Mouse (Mus musculus) layer of hippocampus, adult 8-10 months (tissue): ENCODE measurements around the gene Atl1. TPM values are rescaled to one million over a fixed set of nuclear protein-coding genes. Genes with fewer than 3 reads are reported as not detected.

ENCODE experiments used
- DNase-seq, 2 experiments: peaks; one replicate each; pipeline ENCODE4 v3.0.0; 2022; ENCODE audit warnings: low spot score in 2 of 2
- total RNA-seq, 4 experiments: library from RNA; stranded (reverse); gene quantifications; 2 replicates each; pipeline ENCODE4 v1.2.4; 2022

Atl1 gene
- total RNA-seq, 4 experiments from 2014 or later, result 177 to 196 (median 191) TPM

GRCm38 (mm10) chr12:69937731-69938130, 45.3 kb downstream of the Atl1 start:
- DNase-seq, result no peak

DNA sequence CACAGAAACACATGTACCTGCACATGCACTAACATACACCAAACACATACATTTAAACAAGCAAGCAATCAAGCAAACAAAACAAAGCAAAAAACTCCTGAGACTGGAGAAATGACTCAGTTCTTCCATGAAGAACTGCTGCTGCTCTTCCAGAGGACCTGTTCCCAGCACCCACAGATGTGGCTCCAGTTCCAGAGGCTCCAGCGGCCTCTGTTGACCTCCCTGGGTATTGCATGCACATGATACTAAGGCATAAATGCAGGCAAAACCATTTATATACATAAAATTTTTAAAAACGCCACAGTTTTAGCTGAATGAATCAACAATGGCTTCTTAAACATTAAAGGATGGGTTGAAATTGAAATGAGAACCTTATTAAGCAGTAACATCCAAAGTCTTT, 46.9 kb downstream of the Atl1 start:
- no peak for DNase-seq

DNA sequence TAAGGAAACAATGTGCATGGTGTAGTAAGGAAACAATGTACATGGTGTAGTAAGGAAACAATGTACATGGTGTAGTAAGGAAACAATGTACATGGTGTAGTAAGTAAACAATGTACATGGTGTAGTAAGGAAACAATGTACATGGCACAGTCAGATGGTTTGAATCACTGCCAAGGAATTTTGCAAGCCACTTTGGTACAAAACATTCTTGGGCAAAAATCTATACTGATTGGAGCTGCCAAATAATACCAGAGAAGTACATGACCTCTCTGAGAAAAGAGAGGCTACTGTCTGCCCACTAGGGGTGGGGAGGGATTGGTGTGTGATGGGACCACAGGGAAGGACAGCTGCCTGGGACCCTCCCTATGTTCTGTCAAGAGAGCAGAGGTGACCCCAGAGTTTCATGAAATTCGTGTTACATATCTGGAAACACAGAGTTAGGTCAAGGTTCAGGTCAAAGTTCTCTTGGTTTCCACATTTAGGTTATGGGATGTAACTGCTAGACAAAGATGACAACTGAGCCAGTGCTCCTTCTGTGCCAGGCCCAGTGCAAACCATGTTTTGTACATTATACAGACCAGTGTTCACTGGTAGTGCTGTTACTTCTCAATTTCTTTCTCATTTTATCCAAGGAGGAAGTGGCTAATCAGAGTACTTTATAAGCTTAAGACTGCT, 49.4 kb downstream of the Atl1 start:
- DNase-seq, result no peak

GRCm38 (mm10) chr12:69945861-69946260, 53.4 kb downstream of the Atl1 start:
- DNase-seq, result no peak

DNA sequence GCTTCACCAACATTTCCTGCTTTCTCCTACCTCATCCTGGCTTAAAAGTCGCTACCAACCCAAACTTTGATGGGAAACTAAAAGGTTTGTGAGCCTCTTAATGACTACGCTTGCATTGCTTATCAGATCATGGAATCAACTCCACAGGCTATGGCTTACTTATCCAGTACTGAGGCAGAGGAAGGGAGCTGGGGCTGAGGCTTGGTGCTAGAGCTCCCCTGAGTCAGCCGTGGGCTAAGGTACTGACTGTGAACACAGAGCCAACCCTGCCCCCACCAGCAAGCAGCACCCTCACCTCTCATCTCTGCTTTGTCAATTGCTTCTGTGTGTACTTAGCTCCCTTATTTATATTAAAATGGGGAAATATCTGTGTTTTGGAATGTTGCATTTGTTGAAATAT, 55.1 kb downstream of the Atl1 start:
- DNase-seq, result no peak

GRCm38 (mm10) chr12:69957378-69957777, 65.0 kb downstream of the Atl1 start:
- no peak for DNase-seq

DNA sequence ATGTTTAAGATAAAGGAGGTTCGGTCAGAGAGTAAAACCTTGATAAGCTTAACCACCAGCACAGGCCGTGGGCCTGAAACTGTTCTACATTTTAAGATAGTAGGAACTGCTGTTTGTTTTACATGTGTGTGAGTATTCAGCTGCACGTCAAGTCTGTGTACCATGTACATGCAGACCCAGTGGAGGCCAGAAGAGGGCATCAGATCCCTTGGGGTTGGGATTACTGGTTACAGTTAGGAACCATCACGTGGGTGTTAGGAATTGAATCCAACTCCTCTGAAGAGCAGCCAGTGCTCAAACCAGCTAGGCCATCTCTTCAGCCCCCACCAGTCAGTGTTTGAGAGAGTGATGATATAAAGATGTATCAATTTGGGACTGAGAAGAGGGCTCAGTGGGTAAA, 70.1 kb downstream of the Atl1 start:
- peak; percentile 36 to 65 for DNase-seq

DNA sequence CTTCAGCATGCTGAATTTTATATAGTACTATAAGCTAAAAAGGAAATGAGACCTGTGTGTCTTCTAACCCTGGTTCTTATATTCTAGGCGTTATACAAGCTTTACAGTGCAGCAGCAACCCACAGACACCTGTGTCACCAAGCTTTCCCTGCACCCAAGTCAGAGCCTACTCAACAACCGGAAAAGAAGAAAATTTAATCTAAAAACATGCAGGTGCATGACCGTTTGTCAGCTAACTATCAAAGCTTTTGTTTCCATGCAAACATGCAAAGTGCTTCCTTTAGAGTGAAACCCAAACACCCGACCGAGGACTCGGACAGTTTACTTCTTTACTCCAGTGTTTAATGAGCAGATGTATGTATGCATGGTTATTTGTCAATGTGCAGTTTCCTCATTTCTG, 70.7 kb downstream of the Atl1 start:
- no peak for DNase-seq

GRCm38 (mm10) chr12:69965644-69966043, 73.2 kb downstream of the Atl1 start:
- no peak for DNase-seq

GRCm38 (mm10) chr12:69966071-69966470, 73.7 kb downstream of the Atl1 start:
- no peak for DNase-seq

DNA sequence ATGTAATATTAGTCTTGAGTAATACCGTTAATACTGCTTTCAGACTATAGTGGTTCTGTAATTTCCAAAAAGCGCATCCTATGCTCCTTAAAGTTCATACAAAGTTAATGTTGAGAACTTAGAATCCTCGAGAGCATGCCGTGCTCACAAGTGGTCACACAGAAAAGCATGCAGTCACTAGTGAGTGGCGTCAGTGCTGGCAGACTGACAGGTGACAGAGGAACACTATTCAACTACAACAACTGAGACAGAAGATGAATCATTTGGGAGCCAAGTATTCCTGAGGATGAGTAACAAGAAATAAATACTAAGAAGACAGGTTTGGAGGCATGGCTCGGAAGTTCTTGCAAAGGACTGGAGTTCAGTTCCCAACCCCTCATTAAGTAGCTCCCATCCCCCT, 74.7 kb downstream of the Atl1 start:
- DNase-seq, result no peak

GRCm38 (mm10) chr12:69968154-69968553, 75.7 kb downstream of the Atl1 start:
- DNase-seq, result no peak

- DNase-seq, result no peak
Observed at GRCm38 (mm10) chr12:69973666-69974065, 81.3 kb downstream of the Atl1 start.

- no peak for DNase-seq
Observed at GRCm38 (mm10) chr12:69976688-69977087, 84.3 kb downstream of the Atl1 start.

GRCm38 (mm10) chr12:69977376-69977998, 85.1 kb downstream of the Atl1 start:
- no peak for DNase-seq

GRCm38 (mm10) chr12:69982874-69983273, 90.5 kb downstream of the Atl1 start:
- no peak for DNase-seq

DNA sequence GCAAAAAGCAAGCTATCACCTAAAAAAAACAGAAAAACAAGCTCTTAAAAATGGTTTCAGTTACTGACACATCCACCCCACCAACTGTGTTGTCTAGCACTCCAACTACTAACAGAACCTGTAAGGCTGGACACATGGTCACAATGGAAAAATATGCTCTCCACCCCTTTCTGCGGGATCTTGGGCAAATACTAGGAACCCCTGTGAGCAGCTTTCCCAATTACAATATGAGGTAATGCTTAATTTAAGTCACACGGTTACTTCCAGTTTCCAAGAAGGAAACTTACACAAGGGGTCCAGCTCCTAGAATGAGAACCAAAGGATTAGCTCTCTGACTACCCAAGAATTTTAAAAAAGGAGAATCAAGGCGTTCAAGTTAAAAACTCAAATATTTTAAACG, 93.1 kb downstream of the Atl1 start:
- DNase-seq, result no peak

DNA sequence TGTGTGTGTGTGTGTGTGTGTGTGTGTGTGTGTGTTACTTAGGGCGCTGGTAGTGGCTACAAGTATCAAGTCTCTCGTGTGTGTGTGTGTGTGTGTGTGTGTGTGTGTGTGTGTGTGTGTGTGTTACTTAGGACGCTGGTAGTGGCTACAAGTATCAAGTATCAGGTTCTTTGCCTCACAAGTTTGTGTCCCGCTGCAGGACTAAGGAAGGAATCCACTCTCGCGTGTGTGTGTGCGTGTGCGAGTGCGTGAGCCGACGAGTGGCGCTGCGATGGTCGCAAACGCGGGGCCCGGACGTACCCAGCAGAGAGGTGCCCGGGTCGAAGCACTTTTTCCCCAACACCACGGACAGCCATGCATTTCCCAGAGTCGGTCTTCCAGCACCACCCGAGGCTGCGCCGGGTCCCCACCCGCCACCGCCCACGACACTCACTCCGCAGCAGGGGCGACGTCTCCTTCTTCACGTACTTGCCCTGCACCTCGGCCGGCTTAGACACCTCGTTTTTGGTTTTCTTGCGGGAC, 93.9 kb downstream of the Atl1 start:
- no peak for DNase-seq

DNA sequence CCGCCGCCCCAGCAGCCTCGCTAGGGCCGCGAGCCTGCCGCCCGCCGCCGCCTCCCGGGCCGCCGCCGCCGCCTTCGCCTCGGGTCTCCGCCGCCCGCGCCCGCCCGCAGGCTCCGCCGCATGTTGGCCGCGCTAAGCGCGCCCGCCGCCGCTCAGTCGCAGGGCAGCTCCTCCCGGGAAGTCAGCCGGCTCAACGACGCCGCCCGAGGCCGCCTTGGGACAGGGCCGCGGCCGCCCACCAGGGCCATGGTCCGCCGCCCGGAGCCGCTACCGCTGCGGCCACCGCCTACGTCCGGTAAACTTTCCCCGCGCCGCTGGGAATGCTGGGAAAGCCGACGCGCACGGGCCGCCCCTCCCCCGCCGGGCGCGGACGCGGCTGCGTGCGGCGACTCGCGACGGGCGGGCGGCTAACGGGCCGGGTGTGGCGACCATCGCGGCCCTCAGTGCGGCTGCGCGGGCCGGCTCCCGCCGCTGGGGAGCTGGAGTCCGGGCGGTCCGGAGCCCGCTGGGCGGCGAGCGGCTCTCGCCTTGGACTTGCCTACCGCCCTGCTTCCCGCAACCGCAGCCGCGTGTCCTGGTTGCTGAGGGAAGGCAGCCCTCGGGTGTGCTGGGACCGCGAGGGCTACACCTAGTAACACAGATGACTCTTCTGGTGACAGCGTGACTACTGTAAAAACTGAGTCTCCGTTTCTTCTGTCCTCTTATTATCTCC, 94.5 kb downstream of the Atl1 start, which contains the start of gene Sav1:
Gene Sav1, minus strand, starts transcription at position 217 of the 712 bp plus-strand sequence.
- DNase-seq, result peak; percentile 64 to 82

DNA sequence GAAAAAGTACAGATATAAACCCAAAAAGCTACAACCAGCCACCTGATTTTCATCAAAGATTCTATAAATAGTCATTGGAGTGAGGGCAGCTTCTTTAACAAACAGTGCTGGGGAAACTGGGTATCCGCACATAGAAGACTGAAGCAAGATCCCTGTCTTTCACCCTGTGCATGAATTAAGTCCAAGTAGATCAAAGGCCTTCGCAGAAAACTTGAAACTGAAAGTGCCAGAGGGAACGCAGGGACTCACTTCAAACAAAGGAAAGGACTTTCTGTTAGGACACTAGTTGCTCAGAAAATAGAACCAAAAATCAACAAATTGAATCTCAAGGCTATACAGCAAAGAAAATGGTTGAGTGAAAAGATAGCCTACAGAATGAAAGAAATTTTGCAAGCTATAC, 103.0 kb downstream of the Atl1 start:
- DNase-seq, result no peak

- DNase-seq, result no peak
Observed at GRCm38 (mm10) chr12:69998186-69998983, 106.0 kb downstream of the Atl1 start.

DNA sequence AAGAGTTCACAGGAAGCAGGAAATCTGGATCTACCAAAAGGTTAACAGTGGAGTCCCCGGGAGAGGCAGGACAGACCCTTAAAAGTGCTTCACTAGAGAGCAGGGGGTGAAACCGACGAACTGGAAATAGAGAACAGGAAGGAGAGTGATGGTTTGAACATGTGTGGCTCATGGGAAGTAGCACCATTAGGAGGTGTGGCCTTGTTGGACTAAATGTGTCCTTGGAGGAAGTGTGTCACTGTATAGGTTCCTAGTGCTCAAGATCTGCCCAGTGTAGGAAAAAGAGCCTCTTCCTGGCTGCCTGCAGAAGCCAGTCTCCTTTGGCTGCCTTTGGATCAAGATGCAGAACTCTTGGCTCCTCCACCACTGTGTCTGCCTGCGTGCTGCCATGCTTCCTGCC, 112.7 kb downstream of the Atl1 start:
- no peak for DNase-seq
